Mouse (Mus musculus) WW6 (cell line): ENCODE measurements at regions not wholly inside any gene's neighbourhood (a gene's known extent, or its start where the extent isn't known, plus 50 kb on each side); places are given as distances from the start of the nearest gene placed in this dataset.

Source experiments
- DNase-seq: peaks from one replicate; pipeline ENCODE4 v3.0.0-alpha.2; 2013; ENCODE audit warnings: low read depth, low spot score

DNA sequence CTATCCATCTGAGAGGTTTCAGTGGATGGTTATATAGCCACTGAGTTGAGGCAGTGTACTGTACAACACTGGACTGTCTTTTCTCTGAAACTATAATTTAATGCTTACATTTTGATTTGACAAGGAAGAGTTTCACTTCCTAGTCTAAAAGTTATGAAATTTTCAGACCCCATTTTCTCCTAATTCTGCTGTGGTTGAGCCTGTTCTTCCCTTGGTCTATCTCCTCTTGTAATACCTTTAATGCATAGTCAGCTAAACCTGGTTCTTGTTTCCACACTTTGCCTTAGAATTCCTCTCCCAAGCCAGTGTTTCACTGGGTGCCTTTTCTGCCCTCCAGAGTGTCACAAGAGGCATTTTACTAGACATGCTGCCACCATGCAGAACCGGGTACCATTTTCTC, 279.3 kb upstream of the Camk1g start:
- no peak for DNase-seq

DNA sequence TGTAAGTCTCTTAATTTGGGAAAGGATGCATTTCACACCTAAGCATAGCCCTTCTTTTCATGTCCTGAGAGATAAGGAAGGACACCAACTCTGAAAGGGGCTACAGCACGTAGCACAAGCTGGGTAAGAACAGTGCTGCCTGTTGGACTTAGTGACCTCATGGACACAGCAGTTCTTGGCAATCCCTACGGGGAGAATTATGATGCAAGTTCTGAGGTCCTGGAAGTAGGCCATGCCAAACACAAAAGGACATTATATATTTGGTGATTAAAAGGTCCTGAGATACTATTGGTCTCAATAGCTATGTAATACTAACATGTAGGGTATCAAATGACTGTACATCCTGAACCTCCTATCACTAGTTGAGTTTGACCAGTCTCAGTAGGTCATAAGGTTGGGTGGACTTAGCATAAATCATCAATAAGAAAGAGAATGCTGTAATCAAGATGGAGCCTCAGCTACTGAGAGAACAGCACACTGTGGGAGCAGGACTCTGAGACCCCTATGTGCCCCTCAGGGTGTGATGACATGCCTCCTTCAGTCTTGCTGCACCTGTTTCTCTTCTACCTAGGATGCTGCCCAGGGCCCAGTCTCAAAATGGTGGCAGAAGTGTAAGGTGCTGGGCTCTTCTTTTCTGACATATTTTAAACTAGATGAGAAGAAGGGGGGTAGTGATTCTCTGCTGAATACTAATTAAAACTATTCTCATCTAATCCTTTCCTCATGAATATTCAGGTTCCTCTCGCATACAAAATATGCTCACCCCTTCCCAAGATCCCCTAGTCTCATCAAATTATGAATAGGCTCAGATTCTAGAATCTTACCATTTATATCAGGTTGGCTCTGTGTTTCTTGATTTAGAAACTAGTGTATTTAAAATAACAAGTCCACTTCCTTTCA, 277.5 kb upstream of the Camk1g start:
- no peak for DNase-seq

DNA sequence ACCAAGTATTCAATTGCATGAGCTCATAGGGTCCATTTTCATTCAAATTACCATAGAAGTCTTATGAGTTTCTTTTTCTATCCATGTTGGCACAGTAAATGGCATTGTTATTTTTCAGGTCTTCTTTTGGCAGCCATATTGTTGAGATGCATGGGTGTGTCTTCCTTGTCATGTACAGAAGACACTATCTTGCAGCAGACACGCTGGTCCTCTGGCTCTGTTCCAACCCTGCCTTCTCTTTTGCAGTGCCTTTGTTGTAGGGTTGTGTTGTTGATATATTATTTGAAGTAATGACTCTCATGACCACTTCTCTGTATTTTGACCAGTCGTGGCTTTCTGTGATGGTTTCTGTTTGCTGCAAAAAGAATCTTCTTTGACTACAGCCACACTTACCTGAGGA, 274.4 kb upstream of the Camk1g start:
- no peak for DNase-seq

DNA sequence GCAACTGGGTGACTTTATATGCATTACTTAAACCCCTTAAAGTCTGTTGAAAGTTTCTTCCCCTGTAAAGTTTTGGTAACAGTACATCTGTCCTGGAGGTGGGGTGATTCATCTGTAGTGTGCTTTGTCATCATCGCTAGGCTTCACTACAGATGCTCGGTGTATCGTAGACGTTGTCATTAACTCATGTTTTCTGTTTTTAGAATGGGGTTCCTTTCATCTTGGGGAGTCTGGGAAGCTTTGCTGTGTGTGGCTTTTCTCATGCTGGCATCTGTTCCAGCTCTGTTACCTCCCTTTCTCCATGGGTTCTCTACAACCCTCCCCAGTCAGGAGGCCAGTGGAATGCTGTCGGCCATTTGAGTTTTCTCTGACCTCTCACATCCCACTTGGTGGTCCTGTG, 266.4 kb upstream of the Camk1g start:
- DNase-seq: no peak

DNA sequence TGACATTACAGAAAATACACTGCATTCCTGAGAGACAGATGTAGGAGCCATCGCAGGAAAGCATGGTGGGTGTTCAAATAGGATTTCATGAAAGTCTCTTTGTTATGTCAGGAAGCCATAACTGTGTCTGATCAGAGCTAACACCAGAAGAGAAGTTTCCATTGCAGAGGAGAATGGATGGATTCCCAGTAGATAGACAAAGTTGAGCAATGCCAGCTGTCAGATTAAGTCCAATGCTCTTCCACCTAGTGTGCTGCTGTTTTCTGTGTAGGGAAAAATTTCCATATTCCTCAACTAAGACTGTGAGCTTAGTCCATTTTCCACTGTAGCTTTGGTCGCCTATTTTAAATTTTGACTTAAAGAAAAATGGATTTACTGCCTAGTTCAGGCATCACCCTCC, 262.0 kb upstream of the Camk1g start:
- DNase-seq: no peak

DNA sequence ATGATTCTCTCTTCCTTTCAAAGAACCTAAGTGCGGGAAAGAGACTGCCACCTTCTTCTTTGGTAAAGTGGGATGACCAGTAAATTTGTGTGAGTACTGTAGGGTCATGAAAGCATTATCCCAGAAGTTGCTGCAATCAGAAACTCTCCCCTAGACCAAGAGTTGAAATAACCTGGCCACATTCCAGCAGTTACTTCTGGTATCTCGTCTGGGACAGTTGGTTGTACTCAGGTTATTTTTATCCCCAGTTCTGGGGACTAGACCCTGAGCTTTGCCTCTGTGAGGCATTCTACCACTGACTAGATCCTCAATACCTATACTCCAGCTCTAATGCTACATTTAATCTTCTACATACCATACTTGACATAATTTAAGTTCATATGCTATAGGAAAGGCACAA, 259.8 kb upstream of the Camk1g start:
- DNase-seq: no peak

DNA sequence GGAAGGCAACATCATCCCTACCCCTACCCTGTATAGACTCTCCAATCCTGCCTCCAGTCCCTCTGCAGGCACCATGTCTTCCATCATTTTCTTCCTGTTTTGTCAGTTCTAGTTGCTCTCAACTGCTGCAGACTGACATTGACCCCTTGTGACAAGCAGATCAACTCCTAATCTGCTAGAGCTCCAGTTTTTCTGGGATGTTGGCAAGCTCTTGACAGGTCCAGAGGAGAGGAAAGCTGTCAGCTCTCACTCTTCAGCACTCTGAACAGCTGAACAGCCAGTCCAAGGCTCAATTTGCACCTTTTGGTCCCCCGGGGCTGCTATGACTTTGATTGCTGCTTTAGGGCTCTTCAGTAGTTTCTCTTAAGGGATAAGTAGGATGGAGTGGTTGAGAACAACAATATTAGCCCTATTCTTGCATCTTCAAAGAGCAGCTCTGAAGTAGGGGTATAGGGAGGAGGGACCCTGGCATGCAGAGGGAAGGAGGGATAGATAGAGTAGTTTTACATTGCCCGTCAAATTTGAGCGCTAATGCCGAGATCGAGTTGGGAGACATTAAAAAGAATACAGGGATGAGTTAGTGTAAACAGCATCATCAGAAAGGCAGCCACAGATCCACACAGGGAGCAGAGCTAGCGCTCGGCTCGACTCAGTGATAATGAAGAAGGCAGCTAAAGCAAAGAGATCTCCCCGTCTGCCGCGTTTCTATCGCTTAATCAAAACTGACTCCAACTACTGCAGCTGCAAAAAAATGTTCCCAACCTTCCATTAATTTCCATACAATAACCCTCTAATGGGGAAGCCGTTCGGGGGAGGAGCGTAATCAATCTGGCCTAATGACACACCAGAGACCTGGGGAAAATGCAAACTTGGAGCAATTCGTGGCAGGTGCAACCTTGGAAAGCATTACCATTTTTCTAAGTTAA, 257.1 kb upstream of the Camk1g start:
- DNase-seq: no peak

DNA sequence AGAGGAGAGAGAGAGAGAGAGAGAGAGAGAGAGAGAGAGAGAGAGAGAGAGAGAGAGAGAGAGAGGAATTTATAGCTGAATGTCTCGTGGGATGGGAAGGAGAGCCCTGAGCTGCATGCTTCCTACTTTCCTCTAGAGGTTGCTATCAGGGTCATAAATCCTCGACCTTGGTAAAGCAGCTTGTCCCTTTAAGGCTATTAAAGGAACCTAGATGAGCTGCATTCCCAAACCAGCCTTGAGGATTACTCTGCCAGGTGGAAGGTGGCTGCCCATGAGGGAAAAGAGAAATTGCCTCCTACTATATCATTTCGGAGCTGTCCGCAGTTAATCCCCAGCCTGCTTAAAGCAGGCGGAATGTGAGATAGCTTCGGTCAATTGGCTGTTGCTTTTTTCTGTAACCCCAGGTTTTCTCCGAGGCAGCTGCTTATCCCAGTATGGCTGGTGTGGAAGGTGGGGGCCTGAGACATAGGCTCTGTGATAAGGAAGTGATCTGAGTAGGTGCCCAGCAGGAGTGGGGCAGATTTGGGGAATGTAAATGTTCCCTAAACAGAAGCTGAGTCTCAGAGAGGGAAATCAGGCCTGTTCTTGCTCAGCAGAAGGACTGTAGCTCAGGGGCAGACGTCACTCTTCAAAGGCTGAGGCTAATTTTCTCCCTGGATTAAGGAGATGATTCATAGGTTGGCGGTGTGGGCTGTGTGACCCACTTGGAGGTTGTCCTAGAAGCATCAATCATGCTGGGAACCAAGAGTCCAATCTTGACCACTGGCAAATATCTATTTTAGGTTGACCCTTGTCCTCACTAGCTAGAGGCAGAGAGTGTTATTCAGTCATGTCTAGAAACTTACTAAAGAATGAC, 255.2 kb upstream of the Camk1g start:
- no peak for DNase-seq

DNA sequence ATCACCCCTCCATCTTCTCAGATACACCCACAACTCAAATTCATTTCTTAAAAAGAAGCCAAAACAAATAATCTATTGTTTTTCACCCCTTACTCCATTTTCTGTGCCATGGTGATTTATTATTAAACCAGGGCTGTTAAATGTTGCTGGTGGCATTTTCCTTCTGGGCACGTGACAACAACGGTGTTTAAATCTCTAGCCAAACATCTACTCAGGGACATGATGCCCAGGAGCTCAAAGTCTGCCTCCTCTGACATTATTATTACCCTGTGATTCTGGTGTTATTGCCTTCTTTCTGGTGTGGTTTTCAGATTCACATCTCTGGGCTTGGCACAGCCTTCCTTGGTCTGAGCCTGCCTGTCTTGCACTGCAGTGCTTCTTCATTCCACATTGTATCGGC, 253.5 kb upstream of the Camk1g start:
- no peak for DNase-seq

DNA sequence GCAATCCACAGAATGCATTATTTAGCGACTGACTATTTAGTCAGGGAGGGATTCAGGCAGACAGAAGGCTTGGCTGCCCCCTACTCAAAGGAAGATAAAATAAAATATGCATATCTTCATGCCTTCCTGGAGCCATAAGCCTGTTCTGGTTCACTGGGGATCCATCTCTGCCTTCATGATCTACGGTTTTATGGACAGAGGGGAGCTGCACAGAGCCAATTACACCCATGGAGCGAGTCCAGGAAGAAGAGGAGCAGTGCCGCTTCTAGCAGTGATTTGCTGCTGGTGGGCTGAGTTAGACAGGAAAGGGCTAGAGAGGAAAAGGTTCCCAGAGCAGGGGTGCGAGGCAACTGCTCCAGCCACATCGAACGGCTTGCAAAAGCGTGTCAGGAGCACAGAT, 248.2 kb upstream of the Camk1g start:
- no peak for DNase-seq

DNA sequence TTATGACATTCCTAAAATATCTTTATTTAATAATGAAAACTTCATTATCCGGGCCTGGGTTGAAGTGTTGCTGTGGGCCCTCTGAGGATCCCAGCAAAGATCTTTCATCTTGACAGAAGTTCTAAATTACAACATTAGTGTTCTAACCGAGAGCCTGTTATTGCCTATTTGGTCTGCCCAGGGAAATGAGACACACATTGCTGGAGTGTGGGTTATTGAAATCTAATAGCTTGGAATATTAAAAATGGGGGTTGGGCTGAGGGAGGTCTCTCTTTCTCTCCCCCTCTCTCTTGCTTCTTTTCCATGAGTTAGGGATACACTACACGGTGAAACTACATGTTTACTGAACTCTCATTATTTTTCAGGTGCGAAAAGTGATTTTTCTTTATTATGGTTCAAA, 240.4 kb upstream of the Camk1g start:
- DNase-seq: no peak

DNA sequence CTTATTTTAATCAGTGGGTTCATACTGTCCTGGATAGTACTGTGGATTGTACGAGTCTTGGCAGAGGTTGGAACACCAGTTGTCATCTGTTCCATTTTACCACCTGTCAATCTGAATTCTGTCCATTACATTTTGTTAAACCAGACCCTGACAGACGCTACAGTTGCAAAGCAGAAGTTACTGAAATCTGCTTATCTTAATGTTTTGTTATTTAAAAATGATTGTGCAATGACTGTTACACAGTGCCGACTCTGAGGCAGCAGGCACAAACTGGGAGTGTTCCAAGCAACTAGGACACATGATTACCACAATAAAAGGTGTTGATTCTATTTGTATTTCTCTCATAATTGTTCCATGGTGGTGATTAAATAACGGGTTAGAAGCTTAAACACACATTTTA, 229.8 kb upstream of the Camk1g start:
- DNase-seq: no peak

DNA sequence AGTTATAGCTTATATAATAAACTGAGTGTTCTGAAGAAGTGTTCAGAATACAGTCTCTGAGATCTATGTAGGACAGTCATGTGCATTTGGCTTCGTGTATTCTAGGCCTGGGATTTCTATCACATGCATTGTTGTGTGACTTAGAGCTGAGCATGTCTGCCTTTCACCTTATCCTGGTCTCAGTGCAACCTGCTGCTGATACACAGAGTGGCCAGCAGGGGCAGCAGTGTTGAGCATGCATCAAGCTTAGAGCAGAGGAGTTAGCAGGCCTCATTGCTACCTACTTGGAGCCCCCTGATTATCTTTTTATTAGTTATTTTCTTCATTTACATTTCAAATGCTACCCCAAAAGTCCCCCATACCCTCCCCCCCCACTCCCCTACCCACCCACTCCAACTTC, 229.1 kb upstream of the Camk1g start:
- DNase-seq: no peak

DNA sequence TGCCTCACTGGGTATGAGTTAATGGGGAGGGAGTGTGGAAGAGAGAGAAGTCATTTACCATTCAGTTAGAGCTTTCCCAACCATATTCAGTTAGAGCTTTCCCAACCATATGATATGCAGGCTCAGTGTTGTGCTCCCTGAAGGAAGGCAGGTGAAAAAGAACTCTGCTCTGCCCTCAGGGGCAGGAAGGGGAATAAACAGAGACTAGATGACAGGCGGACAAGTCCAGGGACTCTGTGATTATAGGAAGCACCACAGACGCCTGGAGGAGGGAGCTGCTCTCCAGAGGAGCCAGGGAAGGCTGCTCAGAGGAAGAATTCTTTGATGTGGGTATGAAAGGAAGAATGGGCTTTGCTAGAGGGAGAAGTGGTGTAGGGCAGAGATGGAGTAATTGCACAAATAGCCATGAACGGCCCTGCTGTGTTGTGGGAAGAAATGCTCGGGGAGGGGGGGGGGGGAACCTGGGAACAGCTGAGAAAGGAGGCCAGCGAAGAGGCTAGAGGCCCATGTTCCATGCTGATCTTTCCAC, 220.3 kb upstream of the Camk1g start:
- DNase-seq: no peak

DNA sequence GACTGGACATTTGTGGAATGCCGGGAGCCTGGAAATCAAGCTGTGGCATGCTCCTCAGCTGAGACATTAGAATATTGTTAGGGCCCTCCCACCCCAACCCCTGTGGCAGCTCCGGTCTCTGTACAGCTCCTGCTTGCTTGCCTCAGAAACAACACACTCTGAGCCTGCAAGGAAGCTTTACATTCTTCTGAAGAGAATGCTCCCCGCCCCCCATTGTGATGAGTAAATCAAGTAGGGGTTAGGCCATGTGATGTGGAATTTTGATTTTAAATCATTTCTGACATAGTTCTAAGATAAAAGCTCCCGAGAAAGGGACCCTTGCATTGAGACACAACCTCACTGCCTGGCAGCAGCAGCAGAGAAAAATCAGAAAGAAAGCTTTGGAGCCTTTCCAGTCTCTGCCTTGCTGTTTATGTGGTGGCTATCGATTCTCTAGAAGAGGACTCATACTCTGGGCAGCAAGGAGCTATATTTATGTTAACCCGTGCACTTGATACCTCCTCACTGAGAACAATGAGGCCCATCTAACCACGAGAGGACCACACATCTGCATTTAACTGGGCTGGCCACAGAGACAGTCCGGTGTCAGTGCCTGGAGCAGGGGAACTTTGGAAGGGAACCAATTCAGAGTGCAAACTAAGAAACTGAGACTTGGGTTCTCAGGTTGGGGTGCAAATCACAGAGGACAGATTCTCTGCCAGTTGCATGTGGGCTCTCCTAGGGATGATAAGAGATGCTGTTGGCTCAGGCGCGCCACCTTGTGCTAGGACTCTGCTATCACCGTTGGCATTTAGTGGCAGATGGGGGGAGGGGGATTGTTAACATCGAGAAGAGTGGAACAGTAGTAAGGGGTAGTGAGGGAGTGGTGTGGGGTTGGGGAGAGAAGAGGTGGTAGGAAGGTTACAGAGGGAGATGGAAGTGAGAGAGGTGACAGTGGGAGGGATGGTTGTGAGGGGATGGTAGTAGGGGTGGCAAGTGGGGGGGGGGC, 218.7 kb upstream of the Camk1g start:
- peak; percentile 61 for DNase-seq

DNA sequence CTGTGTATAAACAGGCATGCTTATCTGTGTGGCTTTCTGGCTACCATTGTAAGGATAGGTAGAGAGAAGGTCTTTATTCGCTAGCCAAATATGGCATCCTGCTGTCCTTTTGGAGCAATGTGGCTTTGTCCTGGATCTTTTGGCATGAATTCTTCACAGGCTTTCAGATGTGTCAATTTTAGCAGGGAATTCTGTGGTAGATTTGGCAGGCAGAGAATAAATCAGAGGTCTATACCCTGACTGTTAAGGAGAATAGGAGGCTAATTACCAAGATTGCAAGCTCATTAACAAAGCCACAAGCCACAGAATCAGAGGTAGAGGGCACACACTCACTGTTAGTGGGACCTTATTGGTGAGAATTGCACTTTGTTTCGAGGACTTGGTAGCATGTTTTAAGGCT, 217.2 kb upstream of the Camk1g start:
- no peak for DNase-seq

DNA sequence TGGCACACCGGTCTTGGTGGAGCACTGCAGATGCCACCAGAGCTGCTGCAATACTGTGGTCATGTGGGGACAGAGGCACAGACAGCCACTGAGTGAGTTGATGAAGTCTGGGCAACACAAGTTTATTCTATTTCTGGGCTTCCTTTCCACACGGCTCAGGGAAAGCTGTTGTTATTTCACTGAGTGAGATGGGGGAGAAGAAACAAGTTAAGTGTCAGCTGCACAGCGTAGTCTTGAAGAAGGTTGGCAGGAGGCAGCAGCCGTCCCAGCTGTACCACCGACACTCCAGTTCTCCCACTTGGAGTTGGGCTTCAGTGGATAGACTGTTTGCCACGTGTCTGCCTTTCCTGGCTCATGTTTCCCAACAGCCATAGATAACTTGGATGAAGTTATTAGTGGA, 216.8 kb upstream of the Camk1g start:
- DNase-seq: no peak

DNA sequence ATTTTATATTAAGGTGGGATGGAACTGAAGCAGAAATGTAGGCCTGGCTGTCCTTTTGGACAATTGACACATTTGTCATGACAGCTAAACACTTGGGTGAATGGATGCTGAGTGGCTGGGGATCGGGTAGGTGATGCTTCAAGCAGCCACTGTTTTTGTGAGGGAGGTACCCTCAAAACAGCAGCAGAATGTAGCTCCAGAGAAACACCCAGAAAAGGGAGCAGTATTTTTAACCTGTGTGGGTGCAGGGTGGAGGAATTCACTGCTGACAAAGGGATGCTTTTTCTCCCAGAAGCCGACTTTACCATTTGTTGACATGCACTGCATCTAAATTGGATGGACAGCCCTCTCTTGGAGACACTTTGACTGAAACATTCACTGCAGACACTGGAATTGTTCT, 213.7 kb upstream of the Camk1g start:
- DNase-seq: no peak

DNA sequence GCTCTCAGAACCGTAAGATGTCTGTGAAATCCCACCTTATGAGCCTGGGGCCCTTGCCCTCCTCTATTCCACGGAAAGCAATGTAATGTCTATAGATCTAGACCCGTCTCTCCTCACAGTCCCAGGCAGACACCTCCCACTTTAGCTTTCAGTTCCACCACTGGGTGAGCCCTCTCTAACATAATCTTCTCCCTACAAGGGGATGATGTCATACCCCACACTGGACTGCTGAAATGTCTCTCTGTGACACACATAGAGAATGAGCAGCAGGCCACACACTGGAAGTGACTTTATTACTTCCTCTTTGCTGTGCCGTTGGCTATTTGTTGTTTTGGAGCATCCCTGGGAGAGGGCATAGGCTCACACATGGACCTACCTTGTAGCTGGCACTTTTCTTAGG, 210.3 kb upstream of the Camk1g start:
- no peak for DNase-seq

DNA sequence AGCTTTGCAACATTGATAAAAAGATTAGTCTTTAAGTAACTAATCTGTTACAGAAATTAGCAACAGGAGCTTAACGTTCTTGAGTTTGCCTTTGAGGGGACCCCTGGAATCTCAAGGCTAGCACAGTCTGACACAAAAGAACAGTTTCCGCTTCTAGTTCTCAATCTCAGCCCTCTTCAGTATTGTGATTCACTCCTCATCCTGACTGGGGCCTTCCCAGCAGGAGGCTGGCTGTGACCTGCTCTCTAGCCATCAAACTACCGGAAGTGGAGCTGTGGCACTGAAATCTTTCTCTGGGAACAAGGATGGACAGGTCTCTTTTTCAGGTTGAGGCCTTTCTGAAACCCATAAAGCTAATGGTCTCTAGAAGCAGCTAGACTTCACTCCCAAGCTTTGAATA, 209.6 kb upstream of the Camk1g start:
- no peak for DNase-seq
